Mouse (Mus musculus) limb, embryonic 10.5 days (tissue): ENCODE measurements around the gene Mcmbp. TPM values are rescaled to one million over a fixed set of nuclear protein-coding genes. Genes with fewer than 3 reads are reported as not detected.

ENCODE experiments used
- DNase-seq: peaks from one replicate; pipeline ENCODE4 v3.0.0-alpha.2; 2017; ENCODE audit warnings: low spot score
- H3K27ac ChIP-seq: fragments of 300-500 bp; sonication (generic); 2 replicates; pipeline ENCODE4 v1.5.1; 2016; ENCODE audit warnings: mild to moderate bottlenecking
- H3K27me3 ChIP-seq: fragments of 300-500 bp; sonication (generic); 2 replicates; pipeline ENCODE4 v1.6.1; 2016; ENCODE audit warnings: low read depth, mild to moderate bottlenecking; ENCODE audit not compliant: poor library complexity, severe bottlenecking
- H3K36me3 ChIP-seq: fragments of 300-500 bp; sonication (generic); 2 replicates; pipeline ENCODE4 v1.6.1; 2016; ENCODE audit warnings: mild to moderate bottlenecking, moderate library complexity
- H3K4me1 ChIP-seq: fragments of 300-500 bp; sonication (generic); 2 replicates; pipeline ENCODE4 v1.6.1; 2016
- H3K4me3 ChIP-seq: fragments of 300-500 bp; sonication (generic); 2 replicates; pipeline ENCODE4 v1.5.1; 2016; ENCODE audit warnings: mild to moderate bottlenecking, moderate library complexity
- H3K9me3 ChIP-seq: fragments of 300-500 bp; sonication (generic); replicated peaks from 2 replicates; pipeline ENCODE4 v1.6.1; 2016; ENCODE audit warnings: mild to moderate bottlenecking
- WGBS: fragments of 180-500 bp; shearing (Covaris S2); methylation state at CpG from one replicate; pipeline ENCODE4 v1.1.7; 2016; 5-methylcytosine and 5-hydroxymethylcytosine counted together
- polyA plus RNA-seq: library from polyadenylated mRNA; unstranded; fragments of >200 nt; fragmentation: Nextera tagmentation; extraction: Ambion mirVana; gene quantifications from 2 replicates; pipeline ENCODE4 v1.2.1, GENCODE M21; 2016

Mcmbp gene
- polyA plus RNA-seq: 76.7 and 78.1 TPM in 2 replicates

- under 1% methylated on average over 35 of the region's 35 CpGs for WGBS
- peaks cover 26% of the 10 kb centered on the region for H3K36me3 ChIP-seq
- peaks cover 18% of the 10 kb centered on the region for H3K4me1 ChIP-seq
- no peaks in the 10 kb centered on the region for H3K9me3 ChIP-seq
- peak; percentile 99 for DNase-seq
- H3K27ac ChIP-seq: peak within 1 kb of the TSS; percentile 98
- H3K27me3 ChIP-seq: peaks cover 4% of the 10 kb centered on the region; the same call in 1 of the 2 replicates
- H3K4me3 ChIP-seq: peak within 1 kb of the TSS; percentile 99
Measured at GRCm38 (mm10) chr7:128740334-128740733, at the start of gene Mcmbp. Gene Mcmbp (minus strand): TSS chr7:128740495.

DNA sequence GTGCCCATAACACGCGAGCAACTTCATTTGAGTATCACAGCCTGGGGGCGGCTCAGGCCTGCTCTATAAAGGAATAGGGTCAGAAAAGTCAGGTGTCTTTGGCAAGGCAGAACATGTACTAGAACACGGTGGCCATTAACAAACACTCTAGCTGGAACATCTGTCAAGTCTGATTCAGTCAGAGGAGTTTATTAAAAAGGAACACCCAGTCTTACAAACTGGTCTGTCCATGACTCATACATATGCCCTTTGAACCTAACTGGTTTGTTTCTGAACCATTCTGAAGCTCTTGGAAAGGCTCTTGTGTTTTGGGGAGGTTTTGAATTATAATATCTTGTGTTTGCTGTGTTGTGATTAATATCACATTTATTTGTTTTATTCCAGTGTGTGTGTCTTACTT is 49.8 kb upstream of the Mcmbp start:
- DNase-seq: no peak
- Histone ChIP-seq H3K36me3 (peaks cover 18% of the 10 kb centered on the region), H3K27me3 (no peaks in the 10 kb centered on the region), H3K27ac (no peak overlapping the region), H3K4me3 (no peak overlapping the region), H3K9me3 (no peaks in the 10 kb centered on the region), H3K4me1 (no peaks in the 10 kb centered on the region)
- WGBS: 80% methylated on average over 4 of the region's 4 CpGs

GRCm38 (mm10) chr7:128781846-128782245 is 41.6 kb upstream of the Mcmbp start:
- Histone ChIP-seq H3K36me3 (peaks cover 95% of the 10 kb centered on the region), H3K4me1 (no peaks in the 10 kb centered on the region), H3K4me3 (no peak overlapping the region), H3K27me3 (no peaks in the 10 kb centered on the region), H3K9me3 (no peaks in the 10 kb centered on the region), H3K27ac (no peak overlapping the region)
- DNase-seq: no peak
- WGBS: 92% methylated on average over 3 of the region's 3 CpGs

GRCm38 (mm10) chr7:128779305-128779704 is 39.0 kb upstream of the Mcmbp start:
- Histone ChIP-seq H3K36me3 (peaks cover 98% of the 10 kb centered on the region), H3K9me3 (no peaks in the 10 kb centered on the region)
- peak; percentile 59 for DNase-seq

DNA sequence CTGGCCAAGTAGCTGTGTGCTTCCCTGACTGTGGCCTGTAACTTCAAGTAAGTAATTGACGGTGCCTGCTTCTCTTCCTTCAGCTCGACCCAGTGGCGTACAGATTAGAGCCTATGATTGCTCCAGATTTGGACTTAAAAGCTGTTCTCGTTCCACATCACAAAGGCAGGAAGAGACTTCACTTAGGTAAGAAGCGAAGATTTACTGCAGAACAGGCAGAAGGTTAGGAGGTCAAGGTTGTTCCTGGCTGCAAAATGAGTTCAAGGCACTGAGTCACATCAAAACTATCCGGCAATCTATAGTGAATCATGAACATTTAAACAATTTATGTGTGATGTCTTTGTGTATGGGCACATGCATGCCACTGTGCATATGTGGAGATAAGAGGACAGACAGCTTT is 36.9 kb upstream of the Mcmbp start:
- 74% methylated on average over 6 of the region's 6 CpGs for WGBS
- Histone ChIP-seq H3K27ac (no peak overlapping the region), H3K27me3 (no peaks in the 10 kb centered on the region), H3K9me3 (no peaks in the 10 kb centered on the region), H3K4me1 (no peaks in the 10 kb centered on the region), H3K36me3 (peaks cover 99% of the 10 kb centered on the region), H3K4me3 (no peak overlapping the region)
- no peak for DNase-seq

More at GRCm38 (mm10) chr7:128779305-128779704, 39.0 kb upstream of the Mcmbp start:
- Histone ChIP-seq H3K4me1 (no peaks in the 10 kb centered on the region), H3K4me3 (no peak overlapping the region), H3K27me3 (no peaks in the 10 kb centered on the region), H3K27ac (no peak overlapping the region)
- WGBS: 60% methylated on average over 6 of the region's 6 CpGs

GRCm38 (mm10) chr7:128766696-128767095 is 26.4 kb upstream of the Mcmbp start:
- Histone ChIP-seq H3K4me3 (no peak overlapping the region), H3K27ac (no peak overlapping the region), H3K27me3 (no peaks in the 10 kb centered on the region), H3K36me3 (peaks cover 94% of the 10 kb centered on the region), H3K9me3 (no peaks in the 10 kb centered on the region), H3K4me1 (no peaks in the 10 kb centered on the region)
- no peak for DNase-seq

DNA sequence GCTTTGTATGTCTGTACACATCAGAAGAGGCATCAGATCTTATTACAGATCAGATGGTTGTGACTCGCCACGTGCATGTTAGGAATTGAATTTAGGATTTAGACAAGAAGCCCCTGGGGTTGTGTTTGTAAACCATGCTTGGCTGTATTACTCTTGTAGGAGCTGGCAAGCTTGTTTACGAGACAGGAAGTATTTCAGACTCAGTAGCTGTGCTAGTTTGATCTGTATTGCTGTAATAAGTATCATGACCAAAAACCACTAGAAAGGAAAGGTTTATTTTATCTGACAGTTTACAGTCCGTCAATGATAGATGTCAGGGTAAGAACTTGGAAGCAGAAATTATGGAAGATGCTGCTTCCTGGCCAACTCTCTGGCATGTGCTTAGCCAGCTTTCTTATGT is 18.7 kb upstream of the Mcmbp start:
- no peak for DNase-seq
- H3K27me3 ChIP-seq: no peaks in the 10 kb centered on the region
- no peak overlapping the region for H3K4me3 ChIP-seq
- H3K36me3 ChIP-seq: peaks cover 99% of the 10 kb centered on the region
- 95% methylated on average over 4 of the region's 4 CpGs for WGBS
- no peaks in the 10 kb centered on the region for H3K4me1 ChIP-seq
- no peaks in the 10 kb centered on the region for H3K9me3 ChIP-seq
- H3K27ac ChIP-seq: no peak overlapping the region

- H3K4me3 ChIP-seq: no peak overlapping the region
- WGBS: 95% methylated on average over 1 of the region's 1 CpGs
- H3K36me3 ChIP-seq: peaks cover 100% of the 10 kb centered on the region
- H3K27ac ChIP-seq: no peak overlapping the region
- no peaks in the 10 kb centered on the region for H3K27me3 ChIP-seq
- no peak for DNase-seq
- H3K4me1 ChIP-seq: no peaks in the 10 kb centered on the region
- no peaks in the 10 kb centered on the region for H3K9me3 ChIP-seq
Measured at GRCm38 (mm10) chr7:128755396-128755795, 15.1 kb upstream of the Mcmbp start.

DNA sequence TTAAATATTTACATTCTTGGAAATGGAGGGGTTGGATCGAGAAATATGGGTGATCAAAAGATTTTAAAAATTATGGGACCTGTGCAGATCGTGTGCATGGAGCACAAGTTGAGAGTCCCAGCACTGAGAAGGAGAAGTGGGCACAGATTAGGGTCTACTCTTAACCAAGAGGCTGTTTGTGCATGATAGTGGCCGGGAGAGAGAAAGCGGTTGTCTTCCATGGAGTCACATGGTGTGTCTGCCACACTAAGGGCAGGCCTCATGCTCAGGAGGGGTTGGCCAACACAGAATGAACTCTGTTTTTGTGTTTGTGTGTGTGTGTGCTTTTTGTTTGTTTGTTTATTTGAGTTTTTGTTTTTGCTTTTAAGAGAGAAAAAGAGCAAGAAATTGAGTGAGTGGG is 11.7 kb upstream of the Mcmbp start:
- Histone ChIP-seq H3K36me3 (peaks cover 80% of the 10 kb centered on the region), H3K27ac (no peak overlapping the region), H3K27me3 (no peaks in the 10 kb centered on the region), H3K4me3 (no peak overlapping the region), H3K9me3 (no peaks in the 10 kb centered on the region), H3K4me1 (no peaks in the 10 kb centered on the region)
- whole genome bisulfite sequencing: 91% methylated on average over 4 of the region's 4 CpGs
- no peak for DNase-seq

DNA sequence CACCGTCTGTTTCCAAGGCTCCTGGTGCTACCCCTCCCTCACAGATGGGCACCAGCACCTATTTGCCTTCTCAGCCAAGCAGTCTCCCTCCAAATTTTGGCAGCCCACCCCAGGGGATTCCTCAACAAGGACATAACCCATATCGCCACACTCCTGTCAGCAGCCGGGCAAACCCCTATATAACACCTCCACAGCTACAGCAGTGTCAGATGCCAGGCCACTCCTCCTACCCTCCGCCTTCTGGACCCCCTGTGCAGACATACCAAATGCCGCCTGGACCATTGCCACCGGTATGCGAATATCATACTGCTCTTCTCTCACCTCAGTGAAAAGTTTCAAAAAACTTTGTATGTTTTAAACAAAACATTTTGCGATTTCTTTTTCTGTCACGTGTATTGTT is 10.0 kb upstream of the Mcmbp start:
- no peaks in the 10 kb centered on the region for H3K9me3 ChIP-seq
- no peak for DNase-seq
- H3K27me3 ChIP-seq: no peaks in the 10 kb centered on the region
- 92% methylated on average over 9 of the region's 9 CpGs for WGBS
- no peak overlapping the region for H3K4me3 ChIP-seq
- peaks cover 67% of the 10 kb centered on the region for H3K36me3 ChIP-seq
- peaks cover 10% of the 10 kb centered on the region for H3K4me1 ChIP-seq
- no peak overlapping the region for H3K27ac ChIP-seq

DNA sequence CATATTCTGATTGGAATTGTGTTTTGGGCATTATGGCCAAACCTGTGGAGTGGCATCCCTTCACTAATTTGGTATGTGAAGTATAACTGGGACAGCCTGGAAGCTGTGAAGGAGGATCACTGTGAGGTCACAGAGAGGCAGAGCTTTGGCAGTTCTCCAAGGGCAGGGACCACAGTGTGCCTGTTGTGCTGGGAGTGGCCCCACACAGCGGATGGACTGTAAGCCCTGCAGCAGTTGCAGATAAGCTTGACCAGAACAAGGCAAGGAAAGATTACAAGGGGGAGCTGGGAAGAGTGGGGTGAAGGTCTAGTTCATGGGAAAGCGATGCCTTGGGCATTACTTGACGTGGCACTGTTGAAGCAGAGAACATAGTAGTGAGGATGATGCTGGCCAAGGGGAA is 8.5 kb upstream of the Mcmbp start:
- Histone ChIP-seq H3K9me3 (no peaks in the 10 kb centered on the region), H3K4me1 (peaks cover 14% of the 10 kb centered on the region), H3K36me3 (peaks cover 52% of the 10 kb centered on the region), H3K27me3 (no peaks in the 10 kb centered on the region), H3K4me3 (no peak overlapping the region), H3K27ac (no peak overlapping the region)
- 91% methylated on average over 3 of the region's 3 CpGs for WGBS
- no peak for DNase-seq

DNA sequence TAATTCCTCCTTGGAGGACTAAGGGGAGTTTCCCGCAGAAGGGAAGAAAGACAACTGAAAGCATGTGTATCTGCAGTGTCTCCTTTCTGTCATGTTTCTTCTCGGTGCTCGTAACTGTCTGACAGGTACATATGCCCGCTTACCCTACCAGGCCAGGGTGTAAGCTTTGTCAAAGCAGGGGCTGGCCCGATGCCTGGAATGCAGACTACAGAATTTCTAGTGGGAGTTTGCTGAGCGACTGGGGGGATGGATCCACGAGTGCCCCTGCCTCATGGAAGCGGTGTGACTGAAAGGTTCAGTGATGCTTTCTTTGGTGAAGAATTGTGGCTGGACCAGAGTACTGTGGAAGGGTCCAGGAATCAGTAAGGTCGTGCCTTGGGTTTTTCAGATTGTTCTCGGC is 5.9 kb upstream of the Mcmbp start:
- Histone ChIP-seq H3K4me3 (peak overlapping the region; percentile 99), H3K4me1 (peaks cover 14% of the 10 kb centered on the region), H3K9me3 (no peaks in the 10 kb centered on the region), H3K27ac (no peak overlapping the region), H3K36me3 (peaks cover 26% of the 10 kb centered on the region), H3K27me3 (peaks cover 4% of the 10 kb centered on the region; the same call in 1 of the 2 replicates)
- DNase-seq: no peak
- WGBS: 91% methylated on average over 10 of the region's 10 CpGs

GRCm38 (mm10) chr7:128744684-128745485 is 4.6 kb upstream of the Mcmbp start, which contains the start of gene Sec23ip:
Gene Sec23ip (plus strand): TSS chr7:128744943.
- Histone ChIP-seq H3K9me3 (no peaks in the 10 kb centered on the region), H3K36me3 (peaks cover 13% of the 10 kb centered on the region), H3K27me3 (peaks cover 4% of the 10 kb centered on the region; the same call in 1 of the 2 replicates), H3K4me3 (peak within 1 kb of the TSS; percentile 99), H3K27ac (peak within 1 kb of the TSS; percentile 89), H3K4me1 (peaks cover 14% of the 10 kb centered on the region)
- under 1% methylated on average over 50 of the region's 55 CpGs for WGBS
- DNase-seq: peak; percentile 99
